Mouse (Mus musculus) liver, embryonic 12.5 days (tissue): ENCODE measurements around the gene Fastkd5. TPM values are rescaled to one million over a fixed set of nuclear protein-coding genes. Genes with fewer than 3 reads are reported as not detected.
A peak's percentile ranks its signal among the peaks of the same experiment; 100 is the strongest.
"Not testable (repeated sequence)": the region's sequence is repeated elsewhere in the genome, so short reads cannot be mapped to it uniquely, and the experiment has no call there.

ENCODE experiments used
- ATAC-seq: fragments of 200-750 bp; cut with Nextera tagmentation; 2 replicates; pipeline ENCODE4 v1.8.0; 2017; ENCODE audit warnings: moderate number of reproducible peaks, mild to moderate bottlenecking, moderate library complexity
- H3K27ac ChIP-seq: fragments of 300-500 bp; sonication (generic); 2 replicates; pipeline ENCODE4 v1.5.1; 2016; ENCODE audit warnings: mild to moderate bottlenecking
- H3K27me3 ChIP-seq: fragments of 300-500 bp; sonication (generic); replicated peaks from 2 replicates; pipeline ENCODE4 v1.6.1; 2016; ENCODE audit warnings: mild to moderate bottlenecking, moderate library complexity
- H3K36me3 ChIP-seq: fragments of 300-500 bp; sonication (generic); 2 replicates; pipeline ENCODE4 v1.6.1; 2016; ENCODE audit warnings: mild to moderate bottlenecking, moderate library complexity
- H3K4me1 ChIP-seq: fragments of 300-500 bp; sonication (generic); 2 replicates; pipeline ENCODE4 v1.6.1; 2016
- H3K4me2 ChIP-seq: fragments of 300-500 bp; sonication (generic); 2 replicates; pipeline ENCODE4 v1.6.1; 2016; ENCODE audit warnings: mild to moderate bottlenecking, moderate library complexity
- H3K4me3 ChIP-seq: fragments of 300-500 bp; sonication (generic); 2 replicates; pipeline ENCODE4 v1.5.1; 2016; ENCODE audit warnings: mild to moderate bottlenecking, moderate library complexity
- H3K9ac ChIP-seq: fragments of 300-500 bp; sonication (generic); 2 replicates; pipeline ENCODE4 v1.6.1; 2016; ENCODE audit warnings: mild to moderate bottlenecking, moderate library complexity
- H3K9me3 ChIP-seq: fragments of 300-500 bp; sonication (generic); replicated peaks from 2 replicates; pipeline ENCODE4 v1.6.1; 2016; ENCODE audit warnings: mild to moderate bottlenecking, moderate library complexity
- WGBS: fragments of 180-500 bp; shearing (Covaris S2); methylation state at CpG from one replicate; pipeline ENCODE4 v1.1.7; 2016; ENCODE audit not compliant: insufficient replicate concordance; 5-methylcytosine and 5-hydroxymethylcytosine counted together
- polyA plus RNA-seq: library from polyadenylated mRNA; unstranded; fragments of >200 nt; fragmentation: Nextera tagmentation; extraction: Ambion mirVana; gene quantifications from 2 replicates; pipeline ENCODE4 v1.2.1, GENCODE M21; 2016

The Fastkd5 gene
- polyA plus RNA-seq, 1 experiment from 2014 or later = 16.1 TPM

DNA sequence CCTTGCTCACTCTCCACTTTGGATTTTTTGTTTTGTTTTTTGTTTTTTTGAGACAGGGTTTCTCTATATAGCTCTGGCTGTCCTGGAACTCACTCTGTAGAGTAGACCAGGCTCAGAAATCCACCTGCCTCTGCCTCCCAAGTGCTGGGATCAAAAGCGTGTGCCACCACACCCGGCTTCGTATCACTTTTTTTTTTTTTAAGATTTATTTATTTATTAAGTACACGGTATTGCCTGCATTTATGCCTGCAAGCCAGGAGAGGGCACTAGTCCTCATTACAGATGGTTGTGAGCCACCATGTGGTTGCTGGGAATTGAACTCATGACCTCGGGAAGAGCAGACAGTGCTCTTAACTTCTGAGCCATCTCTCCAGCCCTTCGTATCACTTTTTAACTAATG, 19.2 kb upstream of the Fastkd5 start:
- not testable (repeated sequence) for H3K9ac ChIP-seq, H3K4me2 ChIP-seq, ATAC-seq, H3K27me3 ChIP-seq, H3K9me3 ChIP-seq, H3K4me3 ChIP-seq, H3K27ac ChIP-seq
- WGBS = 73% methylated on average over 6 of the region's 6 CpGs
- Histone ChIP-seq H3K4me1 (peaks cover 12% of the 10 kb centered on the region), H3K36me3 (peaks cover 32% of the 10 kb centered on the region)

DNA sequence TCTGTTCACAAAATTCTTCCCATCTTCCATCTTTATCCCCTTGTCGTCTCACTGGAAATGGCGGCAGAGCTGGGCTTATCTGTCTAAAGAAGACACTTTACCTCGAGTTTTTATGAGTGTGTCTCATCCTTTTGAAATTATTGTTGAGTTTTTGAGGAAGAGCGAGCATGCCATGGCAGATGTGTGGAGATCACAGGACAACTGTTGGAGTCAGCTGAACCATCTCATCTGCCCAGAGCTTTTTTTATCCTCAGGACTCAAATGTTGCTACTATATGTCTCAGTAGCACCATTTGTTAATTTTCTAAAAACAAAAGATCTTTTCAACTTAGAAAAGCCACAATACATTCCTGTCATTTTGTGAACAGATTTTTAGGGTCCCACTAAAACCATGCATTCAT, 15.4 kb upstream of the Fastkd5 start:
- Histone ChIP-seq H3K4me3 (no peak overlapping the region), H3K4me2 (no peak overlapping the region), H3K27ac (no peak overlapping the region), H3K4me1 (peaks cover 14% of the 10 kb centered on the region), H3K27me3 (peaks cover 18% of the 10 kb centered on the region), H3K9ac (no peak overlapping the region), H3K9me3 (no peaks in the 10 kb centered on the region), H3K36me3 (peaks cover 4% of the 10 kb centered on the region; the same call in 1 of the 2 replicates)
- WGBS = 71% methylated on average over 4 of the region's 4 CpGs
- ATAC-seq = no peak

DNA sequence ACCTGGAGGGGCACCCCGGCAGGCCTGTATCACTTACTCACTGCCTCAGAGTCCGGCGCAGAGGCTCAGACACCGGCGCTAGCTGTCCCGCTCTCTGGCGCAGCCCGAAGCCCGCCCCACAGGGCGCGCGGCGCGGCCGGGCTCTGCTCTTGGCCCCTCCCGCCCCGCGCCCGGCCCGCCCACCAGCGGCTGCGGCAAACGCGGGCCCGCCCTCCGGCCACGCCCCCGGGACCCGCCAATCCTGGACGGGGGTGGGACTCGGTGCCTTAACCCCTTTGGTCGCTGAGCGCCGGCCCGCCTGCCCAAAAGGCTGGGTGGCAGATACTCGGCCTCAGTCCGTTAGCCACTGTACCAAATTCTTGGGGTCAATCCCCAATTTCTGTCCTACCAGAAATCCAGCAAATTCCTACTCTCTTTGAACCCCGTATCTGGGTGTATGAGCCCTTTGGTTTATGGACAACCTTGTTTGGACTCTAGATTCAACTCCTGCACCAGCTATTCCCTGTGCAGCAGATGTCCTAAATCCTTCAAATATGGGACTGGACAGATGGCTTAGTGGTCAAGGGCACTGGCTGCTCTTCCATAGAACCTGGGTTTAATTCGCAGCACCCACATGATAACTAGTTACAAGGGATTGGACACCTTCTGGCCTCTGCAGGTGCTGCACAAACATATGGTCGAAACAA, 13.0 kb upstream of the Fastkd5 start, which contains the start of gene Lzts3:
Lzts3 (minus strand) TSS at position 120 of the 686 bp plus-strand sequence.
- no peaks in the 10 kb centered on the region for H3K36me3 ChIP-seq
- no peaks in the 10 kb centered on the region for H3K9me3 ChIP-seq
- ATAC-seq = peak; percentile 97
- peak within 1 kb of the TSS; percentile 57; the same call in 1 of the 2 replicates for H3K27ac ChIP-seq
- H3K4me1 ChIP-seq = peaks cover 20% of the 10 kb centered on the region
- peak within 1 kb of the TSS; percentile 66 for H3K4me3 ChIP-seq
- H3K27me3 ChIP-seq = peaks cover 42% of the 10 kb centered on the region
- H3K9ac ChIP-seq = peak within 1 kb of the TSS; percentile 78
- peak within 1 kb of the TSS; percentile 97 for H3K4me2 ChIP-seq
- WGBS = 4% methylated on average over 38 of the region's 40 CpGs

- Histone ChIP-seq H3K27me3 (peaks cover 48% of the 10 kb centered on the region), H3K4me3 (peak overlapping the region; percentile 66), H3K9me3 (no peaks in the 10 kb centered on the region), H3K4me1 (peaks cover 22% of the 10 kb centered on the region), H3K4me2 (peak overlapping the region; percentile 97), H3K36me3 (no peaks in the 10 kb centered on the region), H3K27ac (peak overlapping the region; percentile 57; the same call in 1 of the 2 replicates), H3K9ac (peak overlapping the region; percentile 78)
- ATAC-seq = peak; percentile 8; the same call in 1 of the 2 replicates
- WGBS = 2% methylated on average over 25 of the region's 27 CpGs
Observed at GRCm38 (mm10) chr2:130642197-130642660, 12.4 kb upstream of the Fastkd5 start.

GRCm38 (mm10) chr2:130641351-130642025, 11.7 kb upstream of the Fastkd5 start:
- ATAC-seq = no peak
- Histone ChIP-seq H3K4me1 (peaks cover 22% of the 10 kb centered on the region), H3K36me3 (no peaks in the 10 kb centered on the region), H3K9me3 (no peaks in the 10 kb centered on the region), H3K4me2 (peak overlapping the region; percentile 97), H3K27me3 (peaks cover 55% of the 10 kb centered on the region), H3K9ac (no peak overlapping the region), H3K27ac (no peak overlapping the region), H3K4me3 (no peak overlapping the region)
- 60% methylated on average over 6 of the region's 6 CpGs for WGBS

DNA sequence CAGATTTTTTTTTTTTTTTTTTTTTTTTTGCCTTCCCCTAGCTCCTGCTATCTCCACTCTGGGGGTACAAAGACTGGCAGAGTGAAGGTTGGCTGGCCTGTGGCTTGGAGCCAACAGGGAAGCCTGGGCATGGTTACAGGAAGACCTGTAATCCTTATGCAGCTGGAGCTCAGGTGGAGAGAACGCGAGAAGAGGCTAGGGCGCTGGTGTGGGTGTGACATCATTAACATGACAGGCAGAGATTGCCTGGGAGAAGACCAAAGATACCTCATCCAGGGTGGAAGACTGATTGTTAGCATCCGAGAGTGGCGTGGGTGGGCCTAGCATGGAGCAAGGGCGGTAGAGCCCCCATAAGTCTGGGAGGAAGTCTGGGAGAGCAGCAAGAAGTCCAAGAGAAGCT, 9.4 kb upstream of the Fastkd5 start:
- 66% methylated on average over 6 of the region's 6 CpGs for WGBS

DNA sequence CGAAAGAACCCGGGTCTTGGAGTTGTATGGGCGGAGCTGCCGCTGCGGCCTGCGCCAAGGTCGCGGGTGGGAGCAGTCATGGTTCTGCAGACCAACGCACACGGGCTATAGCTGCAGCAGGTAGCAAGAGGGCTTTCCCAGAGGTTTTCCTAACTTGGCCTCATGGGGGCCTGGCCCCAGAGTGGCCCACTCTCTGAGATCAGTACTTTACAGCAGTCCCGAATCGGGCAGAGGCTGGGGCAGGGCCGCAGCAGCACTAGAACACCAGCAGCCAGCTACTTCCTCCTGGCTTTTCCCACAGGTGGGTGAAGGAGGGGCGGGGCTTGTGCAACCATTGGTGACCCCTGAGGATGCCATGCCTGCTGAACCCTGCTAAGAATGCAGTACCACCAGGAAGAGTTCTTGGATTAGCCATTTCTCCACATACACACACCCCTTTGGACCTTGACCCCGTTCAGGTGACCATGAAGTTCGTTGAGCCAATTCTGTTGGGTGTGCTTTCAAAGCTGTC, 8.3 kb upstream of the Fastkd5 start:
- Histone ChIP-seq H3K27ac (no peak overlapping the region), H3K4me3 (no peak overlapping the region), H3K4me1 (peaks cover 39% of the 10 kb centered on the region), H3K36me3 (no peaks in the 10 kb centered on the region), H3K9ac (no peak overlapping the region), H3K4me2 (peak overlapping the region; percentile 21), H3K27me3 (peaks cover 88% of the 10 kb centered on the region), H3K9me3 (no peaks in the 10 kb centered on the region)
- ATAC-seq = no peak
- WGBS = 40% methylated on average over 16 of the region's 16 CpGs

More for the DNA sequence above, 9.4 kb upstream of the Fastkd5 start:
- Histone ChIP-seq H3K4me1 (peaks cover 42% of the 10 kb centered on the region), H3K9ac (no peak overlapping the region), H3K27ac (no peak overlapping the region), H3K9me3 (no peaks in the 10 kb centered on the region), H3K4me2 (no peak overlapping the region), H3K36me3 (no peaks in the 10 kb centered on the region), H3K4me3 (no peak overlapping the region), H3K27me3 (peaks cover 77% of the 10 kb centered on the region)
- no peak for ATAC-seq

DNA sequence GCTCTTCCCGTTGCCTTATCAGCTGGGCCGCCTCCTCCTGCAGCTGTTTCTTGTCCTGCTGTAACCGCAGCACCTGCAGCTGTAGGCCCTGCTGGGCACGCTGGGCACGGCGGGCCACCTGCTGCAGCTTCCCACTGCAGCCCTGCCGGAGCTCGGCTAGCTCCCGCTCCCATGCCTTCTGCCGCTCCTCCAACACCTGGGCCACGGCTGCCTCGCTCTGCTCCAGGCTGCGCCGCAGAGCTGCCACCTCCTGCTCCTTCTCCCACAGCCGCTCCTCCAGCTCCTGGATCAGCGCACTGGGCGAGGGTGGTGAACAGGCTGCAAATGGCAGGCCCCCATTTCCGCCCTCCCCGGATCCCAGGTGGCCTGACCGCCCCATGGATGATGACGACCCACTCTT, 6.0 kb upstream of the Fastkd5 start:
- Histone ChIP-seq H3K36me3 (no peaks in the 10 kb centered on the region), H3K4me3 (peak overlapping the region; percentile 23), H3K27ac (no peak overlapping the region), H3K9ac (no peak overlapping the region; the same call in 1 of the 2 replicates), H3K4me2 (peak overlapping the region; percentile 62), H3K27me3 (peaks cover 89% of the 10 kb centered on the region), H3K4me1 (peaks cover 28% of the 10 kb centered on the region), H3K9me3 (no peaks in the 10 kb centered on the region)
- ATAC-seq = peak; percentile 57
- WGBS = 10% methylated on average over 21 of the region's 21 CpGs

DNA sequence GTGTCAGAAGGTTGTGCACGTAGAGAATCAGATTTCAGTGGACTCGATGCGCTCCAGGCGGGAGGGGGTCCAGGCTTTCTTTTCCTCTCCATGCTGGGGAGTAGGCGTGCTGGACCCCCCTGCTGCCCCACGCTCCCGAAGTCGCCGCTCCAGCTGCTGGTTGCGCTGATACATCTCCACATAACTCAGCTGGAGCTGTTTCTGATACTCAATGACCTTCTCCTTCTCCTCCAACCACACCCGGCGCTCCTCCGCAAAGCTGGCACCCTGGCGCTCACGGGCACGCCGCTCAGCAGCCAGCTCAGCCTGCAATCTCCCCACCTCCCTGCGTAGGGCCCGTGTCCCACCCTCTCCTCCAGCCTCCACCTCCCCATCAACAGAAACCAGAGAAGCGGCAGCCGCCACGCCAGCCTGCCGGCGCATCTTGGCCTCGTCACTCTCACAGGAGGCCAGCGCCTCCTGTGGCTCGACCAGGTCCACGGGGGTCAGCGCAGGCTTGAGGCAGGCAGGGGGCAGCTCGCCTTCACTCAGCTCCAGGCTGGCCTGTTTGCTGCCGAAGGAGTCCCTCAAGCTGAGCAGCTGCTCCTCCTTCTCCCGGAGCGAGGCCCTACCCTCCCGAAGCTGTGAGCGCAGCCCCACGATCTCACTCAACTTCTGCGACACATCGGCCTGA, 5.0 kb upstream of the Fastkd5 start:
- WGBS = 3% methylated on average over 38 of the region's 38 CpGs
- no peak for ATAC-seq
- H3K9me3 ChIP-seq = no peaks in the 10 kb centered on the region
- H3K9ac ChIP-seq = peak overlapping the region; percentile 1; the same call in 1 of the 2 replicates
- H3K4me2 ChIP-seq = peak overlapping the region; percentile 62
- H3K27me3 ChIP-seq = peaks cover 80% of the 10 kb centered on the region
- H3K4me3 ChIP-seq = peak overlapping the region; percentile 23
- H3K4me1 ChIP-seq = peaks cover 34% of the 10 kb centered on the region
- no peaks in the 10 kb centered on the region for H3K36me3 ChIP-seq
- no peak overlapping the region for H3K27ac ChIP-seq

- no peak for ATAC-seq
- Histone ChIP-seq H3K9me3 (no peaks in the 10 kb centered on the region), H3K4me2 (peak overlapping the region; percentile 62), H3K9ac (0 out of 2 replicates have a peak overlapping the region, but pooled peaks have one; percentile 1), H3K27ac (no peak overlapping the region), H3K4me3 (peak overlapping the region; percentile 23; the same call in 1 of the 2 replicates), H3K27me3 (peaks cover 73% of the 10 kb centered on the region), H3K36me3 (no peaks in the 10 kb centered on the region), H3K4me1 (peaks cover 35% of the 10 kb centered on the region)
- 25% methylated on average over 14 of the region's 14 CpGs for WGBS
Observed at GRCm38 (mm10) chr2:130634006-130634738, 4.3 kb upstream of the Fastkd5 start.
